Mouse (Mus musculus) heart, embryonic 10.5 days (tissue): ENCODE measurements around the gene Inka2. TPM values are rescaled to one million over a fixed set of nuclear protein-coding genes. Genes with fewer than 3 reads are reported as not detected.

Experiments used
- DNase-seq: peaks from one replicate; pipeline ENCODE4 v3.0.0-alpha.2; 2017; ENCODE audit warnings: low spot score
- H3K27ac ChIP-seq: fragments of 300-500 bp; sonication (generic); 2 replicates; pipeline ENCODE4 v1.5.1; 2016; ENCODE audit warnings: mild to moderate bottlenecking
- H3K27me3 ChIP-seq: fragments of 300-500 bp; sonication (generic); 2 replicates; pipeline ENCODE4 v1.6.1; 2016; ENCODE audit warnings: mild to moderate bottlenecking; ENCODE audit not compliant: poor library complexity, insufficient read depth, severe bottlenecking
- H3K36me3 ChIP-seq: fragments of 300-500 bp; sonication (generic); 2 replicates; pipeline ENCODE4 v1.6.1; 2016; ENCODE audit warnings: mild to moderate bottlenecking, moderate library complexity
- H3K4me1 ChIP-seq: fragments of 300-500 bp; sonication (generic); 2 replicates; pipeline ENCODE4 v1.6.1; 2016; ENCODE audit warnings: mild to moderate bottlenecking
- H3K4me3 ChIP-seq: fragments of 300-500 bp; sonication (generic); 2 replicates; pipeline ENCODE4 v1.5.1; 2016; ENCODE audit warnings: mild to moderate bottlenecking, moderate library complexity
- H3K9me3 ChIP-seq: fragments of 300-500 bp; sonication (generic); 2 replicates; pipeline ENCODE4 v1.6.1; 2016; ENCODE audit warnings: mild to moderate bottlenecking, moderate library complexity
- WGBS: fragments of 180-500 bp; shearing (Covaris S2); methylation state at CpG from one replicate; pipeline ENCODE4 v1.1.7; 2016; 5-methylcytosine and 5-hydroxymethylcytosine counted together
- polyA plus RNA-seq: library from polyadenylated mRNA; unstranded; fragments of >200 nt; fragmentation: Nextera tagmentation; extraction: Ambion mirVana; gene quantifications from 2 replicates; pipeline ENCODE4 v1.2.1, GENCODE M21; 2016

The Inka2 gene
- polyA plus RNA-seq, 1 experiment from 2014 or later, result 1.5 TPM

- no peaks in the 10 kb centered on the region for H3K27me3 ChIP-seq
- peaks cover 7% of the 10 kb centered on the region for H3K4me1 ChIP-seq
- no peak for DNase-seq
- H3K27ac ChIP-seq, result no peak overlapping the region
- peaks cover 3% of the 10 kb centered on the region; the same call in 1 of the 2 replicates for H3K36me3 ChIP-seq
- no peaks in the 10 kb centered on the region for H3K9me3 ChIP-seq
- 87% methylated on average over 3 of the region's 3 CpGs for WGBS
- H3K4me3 ChIP-seq, result no peak overlapping the region
Measured at GRCm38 (mm10) chr3:105754184-105754583, 49.8 kb downstream of the Inka2 start.

GRCm38 (mm10) chr3:105755123-105755522, 50.7 kb downstream of the Inka2 start:
- no peaks in the 10 kb centered on the region for H3K36me3 ChIP-seq
- H3K27ac ChIP-seq, result no peak overlapping the region
- WGBS, result 94% methylated on average over 9 of the region's 9 CpGs
- H3K9me3 ChIP-seq, result no peaks in the 10 kb centered on the region
- DNase-seq, result no peak
- H3K4me3 ChIP-seq, result no peak overlapping the region
- no peaks in the 10 kb centered on the region for H3K27me3 ChIP-seq
- H3K4me1 ChIP-seq, result peaks cover 7% of the 10 kb centered on the region

- H3K27ac ChIP-seq, result no peak overlapping the region
- no peaks in the 10 kb centered on the region for H3K27me3 ChIP-seq
- no peak for DNase-seq
- no peaks in the 10 kb centered on the region for H3K36me3 ChIP-seq
- no peaks in the 10 kb centered on the region for H3K9me3 ChIP-seq
- WGBS, result 84% methylated on average over 2 of the region's 2 CpGs
- no peak overlapping the region for H3K4me3 ChIP-seq
- H3K4me1 ChIP-seq, result peaks cover 7% of the 10 kb centered on the region
Measured at GRCm38 (mm10) chr3:105756505-105756904, 52.1 kb downstream of the Inka2 start.

- H3K4me3 ChIP-seq, result no peak overlapping the region
- 78% methylated on average over 6 of the region's 6 CpGs for WGBS
- H3K27me3 ChIP-seq, result no peaks in the 10 kb centered on the region
- no peak for DNase-seq
- no peaks in the 10 kb centered on the region for H3K36me3 ChIP-seq
- H3K4me1 ChIP-seq, result peaks cover 7% of the 10 kb centered on the region
- H3K9me3 ChIP-seq, result no peaks in the 10 kb centered on the region
- no peak overlapping the region for H3K27ac ChIP-seq
Measured at GRCm38 (mm10) chr3:105757323-105758083, 53.1 kb downstream of the Inka2 start.

GRCm38 (mm10) chr3:105758098-105758497, 53.7 kb downstream of the Inka2 start:
- Histone ChIP-seq H3K9me3 (no peaks in the 10 kb centered on the region), H3K27me3 (no peaks in the 10 kb centered on the region), H3K27ac (no peak overlapping the region), H3K36me3 (no peaks in the 10 kb centered on the region), H3K4me3 (no peak overlapping the region), H3K4me1 (peaks cover 7% of the 10 kb centered on the region)
- DNase-seq, result no peak

- H3K27me3 ChIP-seq, result no peaks in the 10 kb centered on the region
- no peaks in the 10 kb centered on the region for H3K36me3 ChIP-seq
- 71% methylated on average over 4 of the region's 4 CpGs for WGBS
- no peak overlapping the region for H3K4me3 ChIP-seq
- no peak for DNase-seq
- no peak overlapping the region for H3K27ac ChIP-seq
- peaks cover 12% of the 10 kb centered on the region for H3K4me1 ChIP-seq
- H3K9me3 ChIP-seq, result no peaks in the 10 kb centered on the region
Measured at GRCm38 (mm10) chr3:105758658-105759057, 54.3 kb downstream of the Inka2 start.

GRCm38 (mm10) chr3:105760063-105760462, 55.7 kb downstream of the Inka2 start:
- H3K36me3 ChIP-seq, result no peaks in the 10 kb centered on the region
- H3K4me3 ChIP-seq, result no peak overlapping the region
- peaks cover 12% of the 10 kb centered on the region for H3K4me1 ChIP-seq
- H3K27ac ChIP-seq, result no peak overlapping the region
- no peaks in the 10 kb centered on the region for H3K27me3 ChIP-seq
- no peaks in the 10 kb centered on the region for H3K9me3 ChIP-seq
- WGBS, result 91% methylated on average over 3 of the region's 3 CpGs
- DNase-seq, result no peak

- WGBS, result 62% methylated on average over 4 of the region's 4 CpGs
- Histone ChIP-seq H3K4me1 (peaks cover 13% of the 10 kb centered on the region), H3K9me3 (no peaks in the 10 kb centered on the region), H3K27me3 (no peaks in the 10 kb centered on the region), H3K4me3 (no peak overlapping the region), H3K27ac (no peak overlapping the region), H3K36me3 (no peaks in the 10 kb centered on the region)
- no peak for DNase-seq
Measured at GRCm38 (mm10) chr3:105763132-105763851, 58.9 kb downstream of the Inka2 start.

- no peak for DNase-seq
- Histone ChIP-seq H3K4me1 (peaks cover 10% of the 10 kb centered on the region), H3K27me3 (no peaks in the 10 kb centered on the region), H3K27ac (no peak overlapping the region), H3K9me3 (no peaks in the 10 kb centered on the region), H3K4me3 (no peak overlapping the region), H3K36me3 (0 out of 2 replicates have a peak, but pooled peaks cover 2% of the 10 kb centered on the region)
- WGBS, result 64% methylated on average over 6 of the region's 6 CpGs
Measured at GRCm38 (mm10) chr3:105768529-105768928, 64.1 kb downstream of the Inka2 start.

- Histone ChIP-seq H3K4me3 (no peak overlapping the region), H3K4me1 (0 out of 2 replicates have a peak, but pooled peaks cover 9% of the 10 kb centered on the region), H3K36me3 (0 out of 2 replicates have a peak, but pooled peaks cover 2% of the 10 kb centered on the region), H3K27ac (no peak overlapping the region), H3K9me3 (no peaks in the 10 kb centered on the region), H3K27me3 (no peaks in the 10 kb centered on the region)
- 85% methylated on average over 2 of the region's 2 CpGs for WGBS
- no peak for DNase-seq
Measured at GRCm38 (mm10) chr3:105769380-105769779, 65.0 kb downstream of the Inka2 start.

Other genes with a start within 250 kb of the Inka2 start
- gene Ddx20, start 17.0 kb upstream of the Inka2 start, polyA plus RNA-seq, result 30.5 and 37.2 TPM in 2 replicates
- gene Rap1a, start 96.7 kb downstream of the Inka2 start, polyA plus RNA-seq, result 73.9 and 95.3 TPM in 2 replicates
- not detected in 2 replicates for gene Adora3, start 166.3 kb downstream of the Inka2 start, polyA plus RNA-seq
- 0.70 and 0.73 TPM in 2 replicates for gene Tmigd3, start 166.3 kb downstream of the Inka2 start, polyA plus RNA-seq
- gene I830077J02Rik, start 228.1 kb downstream of the Inka2 start, polyA plus RNA-seq, result 2.0 and 3.4 TPM in 2 replicates